Mouse (Mus musculus) small intestine, adult 2 months (tissue): Measurements from ENCODE around the gene Prmt1.

Source experiments
- CTCF ChIP-seq: fragments of 200-500 bp; IDR thresholded peaks from 2 replicates; pipeline ENCODE4 v1.5.1; 2012; ENCODE audit warnings: low read depth, mild to moderate bottlenecking, control low read depth, inconsistent platforms, low read length, moderate library complexity, mixed read lengths; ENCODE audit not compliant: insufficient replicate concordance, insufficient read length; ENCODE audit errors: extremely low read depth
- POLR2A ChIP-seq: fragments of 200-500 bp; IDR thresholded peaks from 2 replicates; pipeline ENCODE4 v1.6.1; 2012; ENCODE audit warnings: low read depth, mild to moderate bottlenecking, control low read depth, inconsistent platforms, low read length, moderate library complexity

DNA sequence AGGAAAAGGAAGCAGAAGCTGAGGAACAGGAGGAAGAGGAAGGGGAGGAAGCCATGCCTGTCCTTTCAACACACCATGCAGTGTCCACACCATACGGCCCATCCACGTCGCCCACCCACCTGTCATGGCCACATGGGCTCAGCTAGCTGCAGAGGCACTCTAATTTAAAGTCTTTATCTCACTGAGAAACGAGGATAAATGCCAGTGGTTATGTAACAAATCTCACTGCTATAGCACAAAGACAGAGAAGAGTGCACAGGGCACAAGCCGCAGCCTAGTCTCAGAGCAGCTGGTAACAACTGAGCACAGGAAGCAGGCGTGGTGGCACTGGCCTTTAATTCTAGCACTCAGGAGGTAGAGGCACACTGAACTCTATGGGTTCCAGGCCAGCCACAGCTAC, 36.4 kb downstream of the Prmt1 start:
- no peak for TF ChIP-seq POLR2A
- no peak for TF ChIP-seq CTCF
